Mouse (Mus musculus) layer of hippocampus, adult 9-10 months (tissue): Measurements from ENCODE around the gene Gm10638.
A peak's percentile ranks its signal among the peaks of the same experiment; 100 is the strongest.

ENCODE experiments used
- DNase-seq: peaks from one replicate; pipeline ENCODE4 v3.0.0; 2022; ENCODE audit warnings: low spot score

The Gm10638 gene

DNA sequence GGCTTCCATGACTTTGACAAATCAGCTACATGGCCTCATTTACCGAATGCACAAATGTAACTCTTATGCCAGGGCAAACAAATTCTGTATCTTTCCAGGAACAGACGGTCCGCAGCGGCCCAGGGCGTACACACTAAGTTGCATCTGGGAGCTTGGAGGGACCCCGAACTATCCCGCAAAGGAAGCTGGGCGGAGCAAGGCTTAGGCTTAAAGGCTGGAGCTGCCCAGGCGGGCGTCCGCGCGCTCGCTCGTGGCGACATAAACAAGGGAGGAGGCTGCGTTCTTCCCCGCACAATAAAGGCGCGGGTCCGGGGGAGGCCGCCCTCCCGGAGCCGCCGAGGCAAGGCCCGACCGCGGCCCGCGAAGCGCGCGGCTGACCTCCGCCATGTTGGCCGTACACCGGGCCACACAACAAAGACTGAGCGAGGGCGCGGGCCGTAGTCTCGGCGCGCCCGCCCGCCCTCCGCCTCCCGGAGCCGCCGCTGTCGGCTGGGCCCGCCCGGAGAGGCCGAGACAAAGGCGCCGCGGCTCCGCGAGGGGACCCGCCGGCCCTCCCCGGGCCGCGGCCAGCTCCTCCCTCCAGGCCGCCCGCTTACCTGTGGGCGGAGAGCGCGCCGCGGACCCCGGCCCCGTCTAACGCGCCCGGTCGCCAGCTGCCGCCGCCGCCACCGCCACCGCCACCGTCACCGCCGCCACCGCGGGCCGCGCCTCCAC lies at the start of gene Gm10638, which contains the start of gene Siah1a:
Gene Gm10638 (plus strand): TSS at position 479 of the 714 bp plus-strand sequence.
Gene Siah1a (minus strand): TSS at position 714 of the 714 bp plus-strand sequence.
- DNase-seq: no peak

DNA sequence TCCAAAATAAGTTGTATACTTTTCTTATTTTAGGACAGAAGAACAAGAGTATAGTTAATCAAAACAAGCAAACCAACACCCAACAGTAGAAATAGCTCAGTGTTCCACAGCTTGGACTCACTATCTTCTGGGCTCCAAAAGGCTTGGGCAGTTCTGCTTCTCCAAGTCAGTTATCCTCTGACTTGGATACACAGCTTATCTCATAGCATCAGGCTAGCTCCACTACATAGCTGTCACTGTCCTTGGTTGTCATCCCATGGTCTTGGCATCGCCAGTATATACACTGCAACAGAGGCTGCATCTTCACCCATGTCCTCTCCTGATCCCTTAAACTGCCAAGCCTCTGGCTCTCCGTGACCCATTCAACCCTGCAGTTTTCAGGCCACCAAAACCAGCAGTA lies 49.8 kb upstream of the Gm10638 start:
- no peak for DNase-seq

DNA sequence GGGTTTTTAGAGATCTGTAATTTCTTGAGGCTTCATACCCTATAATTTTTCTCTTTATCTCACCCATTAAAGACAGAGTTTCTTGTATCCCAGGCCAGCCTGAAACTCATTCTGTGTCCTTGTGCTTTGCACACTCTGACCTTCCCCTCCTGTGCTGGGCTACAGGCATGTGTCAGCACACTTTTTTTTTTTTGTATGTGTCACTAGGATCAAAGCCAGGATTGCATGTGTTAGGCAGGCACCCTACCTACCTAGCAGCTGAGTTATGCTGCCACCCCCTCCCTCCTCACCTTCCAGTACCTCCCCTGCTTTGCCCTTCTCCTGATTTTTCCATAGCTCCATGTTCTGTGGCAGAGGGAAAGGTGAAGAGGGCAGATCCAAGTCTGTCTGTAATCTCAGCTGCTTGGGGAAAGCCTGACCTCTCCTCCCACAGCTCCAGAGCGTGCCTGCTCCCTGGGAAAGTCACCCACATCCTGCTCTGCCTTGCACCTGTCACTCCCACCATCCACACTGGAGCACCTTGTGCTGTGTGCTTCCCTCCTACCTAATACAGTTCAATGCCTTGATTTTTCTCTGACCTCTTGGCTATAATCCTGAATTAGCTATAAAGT lies 46.6 kb upstream of the Gm10638 start:
- no peak for DNase-seq

DNA sequence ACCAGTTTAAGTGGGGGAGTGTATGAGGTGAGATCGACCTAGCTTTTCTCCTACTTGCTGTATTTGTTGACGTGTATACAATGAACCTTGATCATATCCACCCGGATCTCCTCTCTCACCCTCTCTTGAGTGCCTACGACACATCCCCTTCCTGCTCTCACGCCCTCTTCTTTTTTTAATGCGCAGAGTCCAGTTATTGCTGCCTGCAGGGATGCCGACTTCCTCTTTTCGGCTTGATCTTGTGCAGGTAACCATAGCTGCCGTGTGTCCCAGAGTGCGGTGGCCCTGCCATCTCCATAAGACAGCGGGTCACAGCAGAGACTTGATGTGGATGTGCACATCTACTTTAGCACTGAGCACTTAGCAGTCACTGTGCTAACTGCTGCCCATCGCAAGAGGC lies 46.0 kb upstream of the Gm10638 start:
- no peak for DNase-seq

DNA sequence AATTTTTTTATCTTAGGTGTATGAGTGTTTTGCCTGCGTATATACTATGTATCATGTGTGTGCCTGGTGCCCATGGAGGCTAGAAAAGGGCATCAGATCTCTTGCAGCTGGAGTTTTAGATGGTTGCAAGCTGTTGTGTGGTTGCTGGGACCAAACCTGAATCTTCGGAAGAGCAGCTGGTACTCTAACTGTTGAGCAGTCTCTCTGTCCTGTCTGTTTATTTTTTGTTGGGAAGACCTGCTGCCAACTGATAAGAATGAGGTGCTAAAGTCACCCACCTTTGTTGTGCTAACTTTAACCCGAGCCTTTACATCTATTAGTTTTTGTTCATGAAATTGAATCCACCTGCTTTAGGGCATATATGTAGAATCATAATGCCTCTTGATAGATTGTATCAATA lies 43.0 kb upstream of the Gm10638 start:
- no peak for DNase-seq

DNA sequence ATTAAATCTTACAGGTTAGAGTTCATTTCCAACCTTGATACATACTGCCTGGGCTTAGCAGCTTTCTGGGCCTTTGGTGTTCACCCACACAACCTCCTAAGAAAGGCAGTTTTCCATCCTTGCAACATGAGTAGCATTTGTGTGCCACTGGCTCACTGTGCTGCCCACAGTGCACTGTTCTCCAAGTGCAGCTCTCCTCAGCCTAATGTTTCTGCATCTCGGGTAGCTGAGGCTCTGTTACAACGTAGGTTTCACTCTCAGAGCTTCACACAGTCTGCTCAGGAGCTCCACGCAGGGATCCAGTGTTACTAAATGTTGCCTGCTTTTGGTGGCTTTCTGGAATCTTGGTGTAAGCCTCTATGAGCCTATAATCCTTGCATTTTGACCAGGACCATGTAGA lies 40.2 kb upstream of the Gm10638 start:
- DNase-seq: no peak

DNA sequence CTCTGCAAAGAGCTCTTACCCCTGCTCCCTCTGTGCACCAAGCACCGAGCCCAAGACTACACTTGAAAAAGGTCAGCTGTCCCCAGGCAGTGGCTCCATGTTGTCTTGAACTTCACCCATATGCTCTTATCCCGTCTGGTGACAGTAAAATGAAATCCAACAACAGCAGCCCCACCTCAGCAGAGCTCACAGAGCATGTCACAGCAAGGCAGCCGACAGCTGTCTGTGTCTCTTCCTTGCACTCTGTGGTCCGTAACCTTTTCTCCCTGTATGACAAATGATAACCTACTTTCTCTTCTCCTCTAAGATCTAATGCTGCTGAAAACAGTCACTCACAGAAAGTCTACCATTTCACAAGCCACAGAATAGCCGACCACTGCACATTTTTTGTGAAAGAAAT lies 38.7 kb upstream of the Gm10638 start:
- no peak for DNase-seq

DNA sequence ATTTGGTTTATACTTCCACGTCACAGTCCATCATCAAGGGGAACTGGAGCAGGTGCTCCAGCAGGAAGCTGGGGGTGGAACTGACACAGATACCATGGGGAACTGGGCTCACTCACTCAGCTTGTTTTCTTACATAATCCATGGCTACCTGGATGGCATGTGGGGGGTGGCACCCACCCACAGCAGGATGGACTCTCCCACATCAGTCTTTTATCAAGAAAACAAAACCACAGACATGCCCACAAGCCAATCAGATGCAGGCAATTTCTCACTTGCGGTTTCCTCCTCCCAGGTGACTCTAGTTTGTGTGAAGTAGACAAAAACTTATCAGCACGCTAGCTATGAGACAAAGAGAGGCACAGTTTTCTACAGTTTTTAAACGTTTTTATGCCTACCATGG lies 37.6 kb upstream of the Gm10638 start:
- DNase-seq: no peak

DNA sequence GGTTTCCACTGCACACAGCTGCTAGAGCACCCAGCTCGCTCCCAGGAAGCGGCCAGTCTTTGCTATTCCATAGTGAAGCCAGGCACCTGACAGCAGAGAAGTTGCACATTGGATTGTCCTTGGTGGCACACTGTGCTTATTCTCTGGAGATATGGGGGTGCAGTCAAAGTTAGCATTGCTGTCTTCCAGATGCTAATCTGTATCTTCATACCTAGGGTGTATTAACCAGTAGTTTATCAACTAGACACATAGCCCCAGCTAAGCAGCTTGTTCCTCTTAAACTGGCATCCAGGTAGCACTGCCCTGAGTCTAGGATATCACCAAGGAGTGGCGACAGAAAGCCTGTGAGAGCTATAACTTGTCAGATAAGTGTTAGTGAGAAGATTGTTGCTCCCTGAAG lies 32.9 kb upstream of the Gm10638 start:
- no peak for DNase-seq

DNA sequence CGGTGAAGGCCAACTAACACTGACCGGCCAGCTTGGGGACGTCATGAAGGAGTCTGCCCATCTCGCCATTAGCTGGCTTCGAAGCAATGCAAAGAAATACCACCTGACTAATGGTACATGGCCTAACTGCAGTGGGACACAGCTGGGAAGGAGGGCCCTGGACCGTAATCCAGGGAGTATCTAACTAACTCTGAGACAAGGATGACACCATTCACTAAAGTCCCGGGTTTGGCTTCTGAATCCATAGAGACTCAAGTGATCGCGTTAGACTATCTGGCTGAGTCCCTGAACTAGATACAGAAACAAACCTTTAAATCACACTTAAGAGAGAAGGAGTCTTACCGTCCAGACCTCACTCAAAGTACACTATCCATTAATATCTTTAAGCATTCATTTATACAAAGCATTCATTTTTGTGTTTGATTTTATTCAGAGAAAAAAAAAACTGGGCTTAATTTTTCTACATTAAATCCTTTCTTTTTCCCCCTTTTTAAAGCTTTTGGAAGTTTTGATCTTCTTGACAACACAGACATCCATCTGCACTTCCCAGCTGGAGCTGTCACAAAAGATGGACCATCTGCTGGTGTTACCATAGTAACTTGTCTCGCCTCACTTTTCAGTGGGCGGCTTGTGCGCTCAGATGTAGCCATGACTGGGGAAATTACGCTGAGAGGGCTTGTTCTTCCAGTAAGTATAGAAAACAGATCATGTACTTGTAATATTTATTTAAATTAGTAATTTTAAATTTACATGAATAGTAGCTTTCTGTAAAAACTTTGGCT lies 31.9 kb upstream of the Gm10638 start:
- peak; percentile 80 for DNase-seq

DNA sequence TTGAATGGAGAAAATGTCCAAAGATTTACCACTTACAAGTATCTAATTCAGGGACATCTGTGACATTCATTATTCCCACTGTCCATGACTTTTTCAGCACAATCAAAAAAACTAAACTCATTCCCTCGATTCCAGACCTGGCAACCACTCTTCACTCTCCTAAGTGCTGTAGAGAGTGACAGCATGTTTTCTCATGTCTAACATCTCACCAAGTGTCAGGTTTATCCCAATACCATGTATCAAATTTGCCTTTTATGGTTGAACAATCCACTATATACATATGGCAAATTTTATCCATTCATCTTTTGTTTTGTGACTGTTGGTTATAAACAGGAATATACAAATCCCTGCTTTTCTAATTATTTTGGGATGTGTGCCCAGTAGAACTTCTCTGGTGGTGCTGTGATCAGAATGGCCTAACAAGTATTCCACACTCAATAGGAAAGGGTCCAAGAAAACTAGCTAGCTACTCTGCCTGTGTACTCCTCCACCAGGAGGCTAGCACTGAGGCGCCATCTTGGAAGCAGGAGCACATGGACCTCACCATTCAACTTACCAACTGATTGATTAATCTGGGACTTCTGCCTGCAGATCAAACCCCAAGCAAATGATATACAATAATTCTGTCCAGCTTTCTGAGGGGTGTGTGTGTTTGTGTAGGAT lies 27.0 kb upstream of the Gm10638 start:
- no peak for DNase-seq

DNA sequence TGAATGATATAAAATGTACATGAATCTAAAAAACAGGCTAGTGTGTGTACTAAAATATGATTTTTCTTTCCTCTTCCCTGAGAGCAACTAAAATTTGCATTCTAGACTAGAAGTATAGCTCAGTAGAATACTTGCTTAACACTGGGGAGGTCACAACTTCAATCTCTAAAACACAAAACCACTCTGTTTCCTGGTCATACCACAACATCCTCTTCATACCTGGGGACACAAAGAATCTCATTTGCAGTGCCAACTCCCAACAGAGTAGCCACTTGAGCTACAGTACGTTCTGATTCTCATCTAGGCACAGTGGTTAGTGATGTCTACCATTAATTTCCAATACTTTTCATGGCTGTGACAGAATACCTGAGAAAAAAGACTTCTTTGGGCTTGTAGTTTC lies 26.1 kb upstream of the Gm10638 start:
- DNase-seq: no peak

DNA sequence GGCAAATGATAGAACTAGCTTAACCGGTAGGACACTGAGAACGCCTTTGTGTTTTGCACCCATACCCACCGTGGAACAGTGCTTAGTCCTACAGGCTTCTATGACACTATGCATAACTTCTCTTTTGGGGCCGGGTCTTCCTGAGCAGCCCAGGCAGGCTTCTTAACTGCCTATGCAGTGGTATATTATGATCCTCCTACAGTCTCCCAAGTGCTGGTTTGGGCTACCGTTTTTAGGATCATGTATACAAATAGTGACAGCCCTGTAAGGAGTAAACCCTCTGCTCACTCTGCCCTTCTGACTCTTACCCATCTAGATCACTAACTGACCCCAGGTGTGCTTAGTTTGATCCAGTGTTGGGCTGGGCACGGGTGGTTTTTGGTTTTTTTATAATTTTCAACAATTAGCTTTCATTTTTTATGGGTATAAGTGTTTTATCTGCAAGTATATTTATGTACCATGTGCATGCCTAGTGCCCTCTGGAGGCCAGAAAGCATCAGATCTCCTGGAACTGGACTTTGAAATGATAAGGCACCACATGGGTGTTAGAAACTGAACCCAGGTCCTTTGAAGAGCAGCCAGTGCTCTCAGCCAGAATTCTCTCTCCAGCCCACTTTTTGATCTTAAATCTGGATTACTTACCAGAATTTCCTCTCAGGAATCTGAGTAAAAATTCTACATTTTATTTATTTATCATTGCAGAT lies 24.6 kb upstream of the Gm10638 start:
- no peak for DNase-seq

DNA sequence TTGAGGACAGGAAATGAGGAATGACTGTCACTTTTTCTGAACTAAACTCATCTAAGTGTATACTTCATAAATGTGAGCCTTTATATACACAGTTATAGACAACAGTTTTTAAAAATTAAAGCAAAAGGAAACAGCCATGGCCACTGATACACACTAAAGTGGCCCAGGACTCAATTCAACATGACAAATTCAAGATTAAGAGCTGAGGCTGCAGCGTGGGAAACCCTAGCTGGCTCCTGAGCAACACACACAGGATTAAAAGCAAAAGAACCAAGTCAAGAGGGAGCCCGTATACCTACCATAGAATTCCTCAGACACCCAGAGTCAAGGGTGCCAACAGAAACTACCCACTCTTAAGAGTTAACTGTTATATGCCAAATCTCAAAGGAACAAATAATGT lies 24.0 kb upstream of the Gm10638 start:
- no peak for DNase-seq

DNA sequence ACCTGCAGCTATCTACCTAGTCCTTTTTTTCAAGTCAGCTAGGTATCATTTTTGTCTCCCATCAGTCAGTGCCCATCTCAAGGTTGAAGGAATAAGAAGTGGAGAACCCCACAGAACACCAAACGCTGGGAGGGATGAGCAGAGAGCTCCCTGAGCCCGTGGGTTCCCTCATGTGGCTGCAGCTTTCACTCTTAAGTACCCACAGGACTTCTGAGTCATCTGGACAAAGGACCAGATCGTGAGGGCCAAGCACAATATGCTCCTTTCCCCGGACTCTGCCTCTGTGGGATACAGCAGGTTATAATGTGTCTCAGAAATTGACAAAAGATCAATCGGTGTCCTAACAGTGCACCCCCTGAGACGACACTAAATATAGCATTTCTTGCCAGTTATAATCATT lies 18.5 kb upstream of the Gm10638 start:
- DNase-seq: no peak

DNA sequence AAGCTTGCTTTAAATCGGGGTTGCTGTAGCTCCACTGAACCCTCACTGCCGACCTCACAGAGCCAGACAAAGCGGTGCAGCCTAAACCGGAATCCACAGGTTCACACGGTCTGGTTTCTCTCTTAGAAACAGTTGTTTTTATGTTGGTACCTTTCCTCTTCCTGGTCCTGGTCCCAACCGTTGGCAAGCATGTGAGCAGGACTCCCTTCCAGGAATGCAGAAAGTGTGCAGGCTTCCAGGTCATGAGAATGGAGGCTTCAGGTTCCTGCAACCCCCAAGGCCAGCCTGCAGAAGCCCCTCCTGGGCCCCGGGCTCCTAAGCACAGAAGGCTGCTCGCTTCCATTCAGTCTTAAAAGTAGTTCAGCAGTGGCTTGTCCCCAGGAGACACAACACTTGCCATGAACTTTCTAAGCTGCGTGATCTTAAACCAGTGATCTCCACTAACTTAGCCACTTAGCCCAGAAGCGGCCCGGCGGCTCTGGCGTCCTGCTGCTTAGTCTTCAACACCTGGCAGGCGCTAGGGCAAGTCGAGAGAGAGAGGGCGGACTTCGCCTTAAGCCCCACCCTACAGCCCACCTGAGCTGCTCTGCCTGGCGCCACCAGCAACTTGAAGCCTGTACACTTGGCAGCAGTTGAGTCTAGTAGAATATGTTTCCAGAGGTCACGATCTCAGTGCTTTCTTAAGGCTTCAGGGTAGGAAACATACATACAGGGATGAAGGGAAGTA lies 17.1 kb upstream of the Gm10638 start:
- DNase-seq: no peak

DNA sequence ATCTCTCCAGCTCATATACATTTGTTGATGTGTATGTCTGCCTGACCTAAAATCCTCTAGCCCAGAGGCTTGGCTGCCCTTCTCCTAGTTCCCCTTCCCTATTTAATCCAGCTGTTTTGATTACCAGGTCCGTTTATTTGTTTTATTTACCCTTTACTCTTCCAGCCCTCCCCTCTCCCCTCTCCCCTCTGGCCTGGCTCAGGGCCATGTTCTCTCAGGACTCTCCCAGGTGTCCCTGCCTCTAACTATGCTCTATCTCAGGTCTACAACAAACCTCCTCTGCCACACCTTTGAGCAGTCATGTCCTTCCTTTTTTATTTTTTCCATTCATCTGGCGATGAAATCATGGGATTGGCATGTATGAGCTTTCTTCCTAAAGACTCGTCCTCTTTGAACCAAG lies 15.2 kb upstream of the Gm10638 start:
- DNase-seq: no peak

DNA sequence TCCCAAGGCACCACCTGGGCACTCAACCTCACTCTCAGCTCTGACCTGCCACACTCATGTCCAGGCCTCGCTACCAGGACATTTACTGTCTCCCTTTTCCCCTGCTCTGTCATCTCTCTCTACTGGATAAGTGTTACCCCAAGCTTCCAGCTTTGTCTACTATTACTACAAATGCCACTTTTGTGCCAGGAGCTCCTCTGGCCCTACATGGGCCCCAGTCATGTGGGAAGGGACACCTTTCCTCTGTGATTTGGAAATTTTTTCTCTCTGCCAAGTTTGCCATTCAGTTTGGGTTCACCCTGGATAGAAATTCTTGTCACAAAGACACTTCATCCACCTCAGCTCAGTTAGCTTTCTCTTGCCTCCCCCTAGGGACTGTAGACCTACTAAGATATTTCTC lies 14.6 kb upstream of the Gm10638 start:
- DNase-seq: no peak

DNA sequence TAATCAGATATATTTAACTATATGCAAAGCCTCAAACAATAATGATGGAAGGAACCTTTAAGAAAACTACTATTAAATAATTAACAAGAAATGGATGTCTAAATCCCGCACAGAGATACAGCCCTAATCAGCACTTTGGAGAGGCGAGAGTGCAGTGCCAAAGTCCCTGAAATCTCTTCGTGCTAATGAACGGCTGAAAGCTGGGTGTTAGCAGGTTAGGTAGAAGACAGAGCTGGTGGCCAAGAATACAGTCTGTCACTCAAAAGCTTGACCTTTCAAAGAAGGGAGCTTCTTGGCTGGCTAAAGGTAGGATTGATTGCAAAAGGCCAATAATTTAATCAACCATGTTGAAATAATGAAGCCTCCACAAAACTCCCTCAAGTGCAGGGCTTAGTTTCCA lies 11.3 kb upstream of the Gm10638 start:
- DNase-seq: no peak

DNA sequence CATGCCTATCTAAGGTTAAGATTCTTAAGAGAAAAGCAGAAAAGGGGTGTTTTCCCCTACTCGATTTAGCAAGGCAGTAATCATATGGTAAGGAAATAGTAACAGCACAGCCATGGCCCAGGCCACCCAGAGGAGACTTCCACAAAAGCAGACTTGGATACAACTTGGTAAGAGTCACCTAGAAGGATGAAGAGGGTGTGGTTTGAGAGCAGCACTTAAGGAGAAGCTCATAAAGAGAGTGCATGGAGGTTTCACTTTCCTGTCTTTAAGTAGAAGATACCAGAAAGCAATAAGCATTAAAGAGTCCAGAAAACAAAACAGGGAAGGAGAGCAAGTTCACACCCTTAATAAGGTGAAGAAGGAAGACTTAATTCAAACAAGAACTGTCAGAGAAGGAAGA lies 10.5 kb upstream of the Gm10638 start:
- DNase-seq: no peak

DNA sequence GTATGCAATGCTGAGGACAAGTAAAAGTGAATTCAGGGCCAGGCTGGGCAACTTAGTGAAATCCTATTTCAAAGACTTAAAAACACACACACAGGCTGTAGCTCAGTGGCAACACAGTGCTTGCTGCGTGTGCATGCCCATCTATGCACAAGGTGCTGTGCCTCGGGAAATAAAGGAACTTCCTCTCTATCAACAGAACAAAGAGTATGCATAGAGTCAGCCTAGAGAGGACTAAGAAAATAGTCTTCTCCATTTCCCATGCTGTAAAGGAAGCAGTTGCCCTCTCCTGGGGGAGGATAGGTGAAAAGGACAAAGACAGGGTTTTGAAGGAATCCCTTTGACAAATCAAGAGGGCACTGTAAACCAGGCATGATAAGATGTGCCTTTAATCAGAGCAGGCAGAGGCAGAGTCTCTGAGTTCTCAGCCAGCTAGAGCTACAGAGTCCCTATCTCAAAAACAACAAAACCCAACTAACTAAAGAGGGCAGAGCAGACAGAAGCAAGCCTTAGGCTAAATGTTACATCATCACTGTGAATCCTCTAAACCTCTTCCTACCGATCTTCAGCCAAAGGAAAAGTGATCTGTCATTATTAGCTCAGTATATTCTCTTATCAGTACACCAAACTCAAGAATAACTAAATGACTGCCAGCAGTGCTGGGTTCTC lies 9.9 kb upstream of the Gm10638 start:
- no peak for DNase-seq
